Mouse (Mus musculus): Measurements from ENCODE around the gene Cblb.

Cblb gene

GRCm38 (mm10) chr16:52076652-52077051 is 45.6 kb downstream of the Cblb start:
- DNase-seq, result no peak

GRCm38 (mm10) chr16:52077901-52078300 is 46.9 kb downstream of the Cblb start:
- DNase-seq, result no peak

DNA sequence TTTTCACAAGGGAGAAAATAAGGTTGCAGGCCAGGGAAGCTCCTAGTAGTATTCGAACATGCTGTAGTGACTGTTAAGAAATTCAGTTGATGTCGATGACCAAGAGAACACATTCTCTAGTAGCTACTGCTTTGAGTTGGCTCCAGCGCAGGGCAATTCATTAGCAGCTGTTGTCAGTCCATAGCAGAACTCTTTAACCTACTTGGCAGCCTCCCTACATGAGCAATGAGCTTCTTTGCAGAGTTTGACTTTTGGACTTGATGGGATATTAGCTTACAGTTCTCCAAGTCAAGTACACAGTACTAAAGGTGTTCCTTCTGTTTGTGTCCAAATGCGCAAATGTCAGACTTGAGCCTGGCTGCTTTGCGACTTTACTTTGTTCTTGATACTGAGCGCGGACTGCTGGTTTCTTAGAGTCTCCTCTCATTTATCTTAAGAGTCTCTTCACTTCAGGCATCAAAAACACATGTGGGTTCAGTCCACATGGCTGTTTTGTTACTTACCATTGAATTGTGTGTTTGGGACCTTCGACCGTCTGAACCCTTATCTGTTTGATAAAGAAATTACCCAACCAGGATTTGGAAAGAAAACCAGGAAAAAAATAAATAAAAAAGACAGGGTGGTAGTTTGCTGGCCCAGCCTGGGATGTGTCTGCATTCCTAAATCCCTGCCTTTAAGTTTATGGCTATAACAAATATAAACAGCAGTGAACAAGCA is 47.9 kb downstream of the Cblb start:
- DNase-seq, result peak; percentile 74

DNA sequence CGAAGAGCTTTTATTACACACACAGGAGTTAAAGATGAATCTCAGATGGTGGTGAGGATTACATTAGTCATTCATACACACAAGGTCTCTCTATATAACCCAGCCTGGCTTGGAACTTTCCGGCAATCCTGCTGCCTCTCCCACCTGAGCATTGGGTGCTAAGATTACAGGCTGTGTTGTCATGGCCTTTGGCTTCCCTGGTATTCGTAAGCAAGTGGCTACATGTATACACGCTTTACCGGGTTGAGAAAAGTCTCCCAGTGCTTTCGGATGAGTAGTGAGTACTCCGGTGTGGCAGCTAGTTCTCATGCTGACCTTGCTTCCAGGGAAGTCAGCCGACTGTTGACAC is 48.4 kb downstream of the Cblb start:
- DNase-seq, result no peak

GRCm38 (mm10) chr16:52080619-52081395 is 49.8 kb downstream of the Cblb start:
- DNase-seq, result no peak

GRCm38 (mm10) chr16:52081756-52082155 is 50.7 kb downstream of the Cblb start:
- no peak for DNase-seq

GRCm38 (mm10) chr16:52086793-52087450 is 55.9 kb downstream of the Cblb start:
- DNase-seq, result no peak

- no peak for DNase-seq
Observed at GRCm38 (mm10) chr16:52089354-52089753, 58.3 kb downstream of the Cblb start.

DNA sequence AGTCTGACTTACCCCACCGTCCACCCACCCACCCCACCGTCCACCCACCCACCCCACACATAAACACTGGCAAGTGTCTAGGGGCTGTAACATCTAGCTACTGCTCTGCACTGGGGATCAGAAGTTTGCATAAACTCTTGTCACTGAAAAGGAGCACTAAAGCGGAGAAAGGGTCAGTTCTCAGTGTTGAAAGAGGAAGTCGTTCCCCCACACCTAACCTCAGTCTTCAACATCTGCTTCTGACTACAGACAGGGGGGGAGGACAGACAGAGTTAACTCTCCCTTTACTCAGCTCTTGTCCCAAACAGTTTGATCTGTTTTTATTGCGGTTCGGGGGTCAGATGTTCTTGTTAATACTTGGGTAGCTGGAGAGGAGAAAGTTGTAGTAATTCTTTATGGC is 59.9 kb downstream of the Cblb start:
- DNase-seq, result no peak

GRCm38 (mm10) chr16:52093325-52094253 is 62.6 kb downstream of the Cblb start:
- DNase-seq, result no peak

DNA sequence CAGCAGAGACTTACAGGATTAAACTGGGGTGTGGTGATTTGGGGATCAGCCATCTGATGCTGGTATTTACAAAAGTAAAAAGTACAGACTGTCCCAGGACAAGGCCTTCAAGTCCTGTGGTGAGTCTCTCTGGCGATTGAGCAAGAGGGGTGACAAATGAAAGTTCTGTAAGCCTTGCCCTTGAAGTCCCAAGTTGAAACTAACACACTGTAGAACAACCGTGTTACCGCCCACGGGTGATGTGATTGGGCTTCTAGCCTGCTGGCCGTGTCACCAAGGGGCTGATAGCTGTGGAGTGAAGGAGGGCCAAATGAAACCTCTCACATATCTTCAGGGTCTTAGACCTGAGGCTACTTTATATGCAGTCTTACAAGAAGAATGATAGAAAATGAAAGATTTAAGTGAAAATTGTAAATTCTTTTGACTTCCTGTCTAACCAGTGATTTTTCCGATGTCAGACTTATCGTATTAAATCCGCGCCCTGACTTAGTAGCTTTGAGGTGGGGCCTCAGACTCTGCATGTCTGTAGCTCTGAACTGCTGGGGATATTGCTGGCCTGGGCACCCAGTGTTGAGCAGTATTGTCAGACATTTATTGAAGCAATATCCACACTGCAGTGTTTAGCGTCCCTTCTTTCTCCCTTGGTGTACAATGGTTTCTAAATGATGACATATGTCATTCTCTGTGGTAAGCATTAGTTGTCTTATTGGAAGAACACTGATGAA is 63.9 kb downstream of the Cblb start:
- DNase-seq, result no peak

- DNase-seq, result no peak
Observed at GRCm38 (mm10) chr16:52095643-52096042, 64.6 kb downstream of the Cblb start.

DNA sequence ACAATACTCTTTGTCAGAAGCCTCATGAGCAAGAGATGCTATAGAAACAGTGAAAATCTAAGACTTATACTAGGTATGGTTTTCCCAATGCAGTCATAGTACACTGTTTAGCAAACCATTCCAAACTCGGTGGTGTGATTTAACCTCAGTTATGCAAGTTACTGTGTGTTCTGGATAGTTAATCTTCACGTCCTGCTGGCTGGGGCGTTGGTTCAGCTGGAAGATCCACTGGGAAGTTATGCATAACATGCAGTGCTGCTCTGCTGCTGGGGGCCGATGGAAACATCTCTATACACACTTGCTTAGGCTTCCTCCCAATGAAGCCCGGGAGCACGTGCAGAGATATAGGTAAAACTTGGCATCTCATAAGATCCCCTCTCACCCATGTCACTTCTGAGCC is 69.4 kb downstream of the Cblb start:
- DNase-seq, result no peak

- DNase-seq, result no peak
Observed at GRCm38 (mm10) chr16:52104608-52105007, 73.6 kb downstream of the Cblb start.

GRCm38 (mm10) chr16:52107836-52108235 is 76.8 kb downstream of the Cblb start:
- DNase-seq, result no peak

GRCm38 (mm10) chr16:52114473-52114872 is 83.4 kb downstream of the Cblb start:
- DNase-seq, result no peak

DNA sequence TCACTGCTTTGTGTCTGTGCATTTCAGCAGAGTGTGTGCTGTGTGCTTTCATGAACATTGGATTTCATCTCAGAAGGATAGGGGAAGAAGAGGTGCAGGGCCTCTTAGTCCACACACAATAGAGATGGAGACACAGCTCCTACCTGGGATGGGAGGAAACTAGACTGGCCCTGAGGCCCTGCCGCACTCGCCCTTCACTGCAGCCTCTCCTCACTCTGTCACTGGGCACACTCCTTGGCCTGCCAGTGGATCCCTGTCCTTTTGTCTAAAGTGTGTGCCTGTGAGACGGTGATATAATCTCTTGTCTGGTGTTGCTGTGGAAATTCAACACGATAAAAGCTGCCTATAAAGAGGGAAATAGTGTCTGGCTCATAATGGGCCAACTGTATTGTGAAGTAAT is 88.0 kb downstream of the Cblb start:
- no peak for DNase-seq

DNA sequence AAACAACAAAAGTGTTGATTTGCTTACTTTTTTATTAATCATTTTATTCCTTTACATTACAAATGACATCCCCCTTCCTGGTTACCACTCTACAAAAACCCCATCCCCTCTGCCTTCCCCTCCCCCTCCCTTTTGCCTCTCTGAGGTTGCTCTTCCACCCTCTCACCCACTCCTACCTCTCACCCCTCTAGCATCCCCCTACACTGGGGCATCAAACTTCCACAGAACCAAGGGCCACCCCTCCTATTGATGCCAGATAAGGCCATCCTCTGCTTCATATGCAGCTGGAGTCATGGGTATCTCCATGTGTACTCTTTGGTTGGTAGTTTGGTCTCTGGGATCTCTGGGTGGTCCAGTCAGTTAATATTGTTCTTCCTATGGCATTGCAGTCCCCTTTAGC is 93.9 kb downstream of the Cblb start:
- DNase-seq, result no peak

- no peak for DNase-seq
Observed at GRCm38 (mm10) chr16:52125896-52126295, 94.9 kb downstream of the Cblb start.

GRCm38 (mm10) chr16:52129357-52129905 is 98.4 kb downstream of the Cblb start:
- DNase-seq, result no peak

DNA sequence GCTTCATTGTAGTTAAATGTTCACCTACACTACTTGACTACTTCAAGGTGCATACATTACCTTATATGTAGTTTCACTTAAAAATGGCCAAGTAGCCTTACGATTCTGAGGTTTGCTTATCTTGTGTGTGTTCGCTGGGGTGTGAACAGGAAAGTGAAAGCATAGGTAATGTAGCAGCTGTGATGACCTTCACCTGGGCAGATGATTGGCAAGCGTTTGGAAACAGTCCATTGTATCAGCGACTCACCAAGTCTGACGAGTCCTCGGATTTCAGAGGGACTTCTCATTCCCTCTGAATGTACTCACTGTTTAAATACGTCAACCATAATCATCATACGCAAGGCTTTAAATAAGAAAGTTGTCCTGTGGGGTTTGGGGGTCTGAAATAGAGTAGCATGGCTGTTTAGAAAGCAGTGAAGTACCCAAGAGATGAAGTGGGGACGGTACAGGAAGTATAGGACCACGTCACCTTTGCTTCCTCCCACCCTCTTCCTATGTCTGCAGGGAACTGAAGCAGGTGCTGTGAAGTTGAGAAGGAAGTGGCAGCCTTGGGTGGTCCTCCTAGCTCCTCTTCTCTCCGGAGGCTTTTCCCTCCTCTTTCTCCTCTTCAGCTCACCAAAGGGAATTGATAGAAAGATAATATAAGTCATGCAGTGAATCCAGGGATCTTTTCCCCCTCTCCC is 101.9 kb downstream of the Cblb start:
- DNase-seq, result no peak
